Mouse (Mus musculus) ES-Bruce4 (cell line): ENCODE data around the gene Fbxl17.

ENCODE experiments used
- CTCF ChIP-seq: IDR thresholded peaks from one replicate; pipeline ENCODE4 v1.8.1; 2011; ENCODE audit warnings: low read depth, low read length
- EP300 ChIP-seq: IDR thresholded peaks from 2 replicates; pipeline ENCODE4 v1.6.1; 2011; ENCODE audit warnings: low read depth, low read length; ENCODE audit not compliant: insufficient read depth
- POLR2A ChIP-seq: IDR thresholded peaks from one replicate; pipeline ENCODE4 v1.8.1; 2011; ENCODE audit warnings: low read length; ENCODE audit not compliant: insufficient read depth

DNA sequence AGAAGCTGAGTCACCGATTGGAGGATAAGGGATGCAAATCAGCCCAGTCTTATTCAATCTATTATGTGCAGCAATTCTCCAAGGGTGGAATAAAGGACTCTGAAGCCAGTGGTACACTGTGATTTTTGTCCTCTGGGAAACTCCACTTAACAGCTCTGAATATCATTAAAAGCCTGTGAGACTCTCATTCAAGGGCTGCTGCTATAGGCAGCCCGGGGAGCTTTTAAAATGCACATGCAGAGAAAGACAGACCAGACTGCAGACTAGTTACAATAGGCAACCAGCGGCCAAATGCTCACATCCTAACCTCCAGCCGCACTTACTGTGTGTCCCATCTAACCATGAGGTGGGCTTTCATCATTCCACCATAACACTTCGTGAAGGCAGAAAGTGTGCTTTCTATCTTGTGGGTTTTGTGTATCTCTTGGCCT is 354.5 kb downstream of the Fbxl17 start:
- no peak for TF ChIP-seq CTCF
- TF ChIP-seq EP300: no peak
- no peak for TF ChIP-seq POLR2A
